Mouse (Mus musculus): ENCODE data around the gene Fmn2. TPM values are rescaled to one million over a fixed set of nuclear protein-coding genes. Genes with fewer than 3 reads are reported as not detected.

Gene Fmn2
- polyA plus RNA-seq, 1 experiment from 2014 or later: 1.1 TPM

DNA sequence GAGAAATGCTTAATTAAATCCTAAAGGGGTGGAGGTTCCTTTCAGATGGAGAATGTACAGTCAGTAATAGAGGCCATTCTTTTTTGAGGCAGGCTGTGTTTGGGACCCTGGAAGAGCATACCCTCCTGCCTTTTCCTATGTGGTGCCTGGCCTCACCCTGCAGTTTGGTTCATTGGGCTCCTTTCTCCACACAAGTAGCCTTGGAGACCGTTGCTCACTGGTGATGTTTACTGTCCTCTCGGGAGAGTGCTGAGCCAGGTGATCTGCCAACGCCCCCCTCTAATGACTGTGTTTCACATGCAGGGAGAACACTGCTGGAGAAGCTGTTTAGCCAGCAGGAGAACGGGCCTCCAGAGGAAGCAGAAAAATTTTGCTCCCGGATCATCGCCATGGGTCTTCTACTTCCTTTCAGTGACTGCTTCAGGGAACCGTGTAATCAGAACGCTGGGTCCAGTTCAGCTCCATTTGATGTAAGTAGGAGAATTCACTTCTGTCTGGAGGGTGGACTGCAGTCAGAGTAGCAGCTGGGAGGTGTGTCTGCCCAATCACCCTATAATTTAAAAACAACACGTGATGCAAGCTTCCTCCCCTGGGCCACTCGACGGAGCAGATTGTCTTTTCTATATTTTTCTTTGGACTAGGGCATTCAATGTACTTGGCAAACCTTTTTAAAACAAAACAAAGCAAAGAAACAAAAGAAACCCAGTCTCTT, 35.3 kb downstream of the Fmn2 start:
- no peak for ATAC-seq (replicated peaks; ENCODE audit: insufficient number of reproducible peaks, low FRiP score, low TSS enrichment)
- Histone ChIP-seq H3K27me3 (ENCODE audit: control insufficient read depth, insufficient read depth, low read length) (no peaks in the 10 kb centered on the region), H3K9me3 (replicated peaks; ENCODE audit: control insufficient read depth, low read length) (no peaks in the 10 kb centered on the region), H3K9ac (ENCODE audit: low read depth, low read length) (no peak overlapping the region), H3K4me3 (ENCODE audit: low read depth, low read length) (no peak overlapping the region), H3K36me3 (ENCODE audit: control insufficient read depth, insufficient read depth, low read length) (no peaks in the 10 kb centered on the region), H3K4me2 (no peak overlapping the region), H3K4me1 (ENCODE audit: control insufficient read depth, insufficient read depth, low read length) (no peaks in the 10 kb centered on the region), H3K27ac (ENCODE audit: low read depth, low read length) (no peak overlapping the region)
- WGBS (ENCODE audit: insufficient replicate concordance): 60% methylated on average over 11 of the region's 11 CpGs

DNA sequence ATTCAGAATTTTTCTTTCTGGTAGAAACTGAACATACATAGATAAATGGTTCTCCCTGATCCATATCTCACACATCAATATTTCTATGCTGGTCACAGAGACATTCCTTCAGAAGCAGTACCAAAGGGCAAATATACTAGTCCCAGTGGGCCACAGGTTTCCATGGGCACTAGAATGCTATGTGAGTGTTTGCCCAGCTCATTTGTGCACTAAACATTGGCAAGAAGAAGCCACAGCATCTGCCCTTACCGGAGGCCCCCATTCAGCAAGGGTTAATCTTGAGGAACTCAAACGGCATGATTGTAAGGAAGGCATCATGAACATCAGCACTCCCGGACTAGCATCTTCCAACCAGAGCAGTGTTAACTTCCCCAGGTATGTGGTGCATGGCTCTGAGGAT, 35.9 kb downstream of the Fmn2 start:
- whole genome bisulfite sequencing (ENCODE audit: insufficient replicate concordance): 72% methylated on average over 3 of the region's 3 CpGs
- Histone ChIP-seq H3K9me3 (replicated peaks; ENCODE audit: control insufficient read depth, low read length) (no peaks in the 10 kb centered on the region), H3K27ac (ENCODE audit: low read depth, low read length) (no peak overlapping the region), H3K4me1 (ENCODE audit: control insufficient read depth, insufficient read depth, low read length) (no peaks in the 10 kb centered on the region), H3K4me2 (no peak overlapping the region), H3K4me3 (ENCODE audit: low read depth, low read length) (no peak overlapping the region), H3K36me3 (ENCODE audit: control insufficient read depth, insufficient read depth, low read length) (no peaks in the 10 kb centered on the region), H3K27me3 (ENCODE audit: control insufficient read depth, insufficient read depth, low read length) (no peaks in the 10 kb centered on the region), H3K9ac (ENCODE audit: low read depth, low read length) (no peak overlapping the region)
- no peak for ATAC-seq (replicated peaks; ENCODE audit: insufficient number of reproducible peaks, low FRiP score, low TSS enrichment)

DNA sequence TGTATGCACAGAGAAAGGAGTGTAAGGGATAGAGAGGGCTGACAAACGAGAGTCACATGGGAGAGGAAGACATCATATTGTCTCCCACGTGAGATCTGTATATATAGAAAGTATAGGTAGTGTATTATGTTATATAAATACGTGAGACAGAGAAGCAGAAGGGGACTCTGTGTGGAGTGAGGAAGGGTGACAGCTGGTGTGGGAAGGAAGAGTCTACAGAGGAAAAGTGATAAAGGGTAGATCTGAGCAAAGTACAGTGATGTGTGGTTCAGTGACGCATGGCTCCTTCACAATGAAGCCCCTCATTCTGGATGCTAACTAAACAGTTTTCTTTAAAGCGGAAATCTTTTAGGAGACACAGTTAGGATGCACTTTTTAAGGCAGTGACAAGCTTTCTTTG, 46.7 kb downstream of the Fmn2 start:
- Histone ChIP-seq H3K27ac (ENCODE audit: low read depth, low read length) (no peak overlapping the region), H3K4me2 (no peak overlapping the region), H3K27me3 (ENCODE audit: control insufficient read depth, insufficient read depth, low read length) (no peaks in the 10 kb centered on the region), H3K4me3 (ENCODE audit: low read depth, low read length) (no peak overlapping the region), H3K9ac (ENCODE audit: low read depth, low read length) (no peak overlapping the region), H3K36me3 (ENCODE audit: control insufficient read depth, insufficient read depth, low read length) (no peaks in the 10 kb centered on the region), H3K9me3 (replicated peaks; ENCODE audit: control insufficient read depth, low read length) (no peaks in the 10 kb centered on the region), H3K4me1 (ENCODE audit: control insufficient read depth, insufficient read depth, low read length) (no peaks in the 10 kb centered on the region)
- ATAC-seq (replicated peaks; ENCODE audit: insufficient number of reproducible peaks, low FRiP score, low TSS enrichment): no peak
- WGBS (ENCODE audit: insufficient replicate concordance): 80% methylated on average over 5 of the region's 5 CpGs

DNA sequence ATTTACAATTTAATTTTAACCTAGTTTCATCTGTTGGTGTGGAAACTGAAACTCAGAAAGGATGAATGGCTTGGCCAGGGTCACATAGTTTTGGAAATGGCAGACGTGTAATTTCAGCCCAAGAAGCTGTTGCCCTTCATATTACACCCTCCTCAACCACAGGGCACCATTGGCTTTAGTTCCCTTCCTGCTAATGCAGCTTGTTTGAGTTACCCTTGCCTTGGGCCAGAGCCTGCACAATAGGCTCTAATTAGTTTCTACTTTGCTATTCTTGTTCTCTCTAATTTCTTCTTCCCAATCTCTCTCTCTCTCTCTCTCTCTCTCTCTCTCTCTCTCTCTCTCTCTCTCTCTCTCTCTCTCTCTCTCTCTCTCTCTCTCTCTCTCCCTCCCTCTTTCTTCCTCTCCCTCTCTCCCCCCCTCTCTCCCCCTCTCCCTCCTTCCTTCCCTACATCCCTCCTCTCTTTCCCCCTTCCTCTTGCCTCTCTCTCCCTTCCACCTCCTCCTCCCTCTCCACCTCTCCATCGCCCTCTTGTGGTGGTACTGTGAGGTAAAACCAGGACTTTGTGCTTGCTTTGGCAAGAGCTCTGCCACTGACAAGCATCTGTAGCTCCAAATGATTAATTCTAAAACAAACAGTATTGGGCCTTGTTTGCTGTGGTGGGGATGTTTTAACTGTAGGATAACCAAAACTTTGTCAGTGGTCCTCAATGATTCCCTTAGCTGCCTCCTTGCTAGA, 51.8 kb downstream of the Fmn2 start:
- H3K4me3 ChIP-seq (ENCODE audit: low read depth, low read length): no peak overlapping the region
- H3K4me1 ChIP-seq (ENCODE audit: control insufficient read depth, insufficient read depth, low read length): no peaks in the 10 kb centered on the region
- no peaks in the 10 kb centered on the region for H3K27me3 ChIP-seq (ENCODE audit: control insufficient read depth, insufficient read depth, low read length)
- H3K27ac ChIP-seq (ENCODE audit: low read depth, low read length): no peak overlapping the region
- 38% methylated on average over 2 of the region's 2 CpGs for WGBS (ENCODE audit: insufficient replicate concordance)
- no peaks in the 10 kb centered on the region for H3K36me3 ChIP-seq (ENCODE audit: control insufficient read depth, insufficient read depth, low read length)
- H3K4me2 ChIP-seq: no peak overlapping the region
- no peaks in the 10 kb centered on the region for H3K9me3 ChIP-seq (replicated peaks; ENCODE audit: control insufficient read depth, low read length)
- no peak for ATAC-seq (replicated peaks; ENCODE audit: insufficient number of reproducible peaks, low FRiP score, low TSS enrichment)
- H3K9ac ChIP-seq (ENCODE audit: low read depth, low read length): no peak overlapping the region

DNA sequence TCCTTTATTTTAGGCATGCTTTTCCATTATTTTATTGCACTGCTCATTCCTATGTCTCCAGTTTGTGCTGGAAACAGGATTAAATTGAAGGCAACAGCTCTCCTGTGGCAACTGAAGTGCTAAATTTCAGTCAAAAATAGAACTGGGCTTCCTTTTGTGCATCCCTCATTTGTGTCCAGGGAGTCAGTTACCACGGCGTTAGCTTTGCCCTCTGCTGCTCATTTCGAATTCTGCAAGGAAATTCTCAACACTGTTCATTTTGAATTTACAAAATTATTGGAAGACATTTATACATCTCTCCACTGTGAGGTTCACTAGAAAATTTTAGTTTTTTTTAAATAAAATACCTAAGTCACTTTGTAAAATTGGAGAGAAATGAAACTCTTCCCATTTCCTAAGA, 53.8 kb downstream of the Fmn2 start:
- no peak overlapping the region for H3K27ac ChIP-seq (ENCODE audit: low read depth, low read length)
- H3K9me3 ChIP-seq (replicated peaks; ENCODE audit: control insufficient read depth, low read length): no peaks in the 10 kb centered on the region
- no peaks in the 10 kb centered on the region for H3K36me3 ChIP-seq (ENCODE audit: control insufficient read depth, insufficient read depth, low read length)
- no peak overlapping the region for H3K9ac ChIP-seq (ENCODE audit: low read depth, low read length)
- WGBS (ENCODE audit: insufficient replicate concordance): 71% methylated on average over 3 of the region's 3 CpGs
- no peaks in the 10 kb centered on the region for H3K4me1 ChIP-seq (ENCODE audit: control insufficient read depth, insufficient read depth, low read length)
- no peaks in the 10 kb centered on the region for H3K27me3 ChIP-seq (ENCODE audit: control insufficient read depth, insufficient read depth, low read length)
- no peak for ATAC-seq (replicated peaks; ENCODE audit: insufficient number of reproducible peaks, low FRiP score, low TSS enrichment)
- no peak overlapping the region for H3K4me2 ChIP-seq
- no peak overlapping the region for H3K4me3 ChIP-seq (ENCODE audit: low read depth, low read length)

DNA sequence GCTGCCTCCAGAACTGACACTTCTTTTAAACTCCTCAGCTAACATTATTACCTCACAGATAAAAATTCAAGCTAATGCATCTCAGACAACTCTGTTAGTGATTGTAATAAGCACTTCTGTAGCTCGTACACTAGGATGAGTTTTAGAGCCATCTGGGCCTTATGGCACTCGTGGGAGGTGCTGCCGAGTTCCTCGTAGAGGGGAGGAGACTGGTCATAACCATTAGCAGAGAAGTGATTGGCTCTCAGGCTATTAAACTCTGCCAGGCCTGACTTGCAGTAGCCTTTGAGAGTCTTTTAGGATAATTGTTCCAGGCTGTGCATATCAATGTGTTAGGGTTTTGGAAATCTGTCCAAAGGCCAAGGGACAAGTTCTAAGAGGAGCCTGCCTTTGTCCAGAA, 55.6 kb downstream of the Fmn2 start:
- Histone ChIP-seq H3K4me2 (no peak overlapping the region), H3K27me3 (ENCODE audit: control insufficient read depth, insufficient read depth, low read length) (no peaks in the 10 kb centered on the region), H3K27ac (ENCODE audit: low read depth, low read length) (no peak overlapping the region), H3K9me3 (replicated peaks; ENCODE audit: control insufficient read depth, low read length) (no peaks in the 10 kb centered on the region), H3K4me3 (ENCODE audit: low read depth, low read length) (no peak overlapping the region), H3K9ac (ENCODE audit: low read depth, low read length) (no peak overlapping the region), H3K4me1 (ENCODE audit: control insufficient read depth, insufficient read depth, low read length) (no peaks in the 10 kb centered on the region), H3K36me3 (ENCODE audit: control insufficient read depth, insufficient read depth, low read length) (no peaks in the 10 kb centered on the region)
- WGBS (ENCODE audit: insufficient replicate concordance): 64% methylated on average over 4 of the region's 4 CpGs
- no peak for ATAC-seq (replicated peaks; ENCODE audit: insufficient number of reproducible peaks, low FRiP score, low TSS enrichment)

DNA sequence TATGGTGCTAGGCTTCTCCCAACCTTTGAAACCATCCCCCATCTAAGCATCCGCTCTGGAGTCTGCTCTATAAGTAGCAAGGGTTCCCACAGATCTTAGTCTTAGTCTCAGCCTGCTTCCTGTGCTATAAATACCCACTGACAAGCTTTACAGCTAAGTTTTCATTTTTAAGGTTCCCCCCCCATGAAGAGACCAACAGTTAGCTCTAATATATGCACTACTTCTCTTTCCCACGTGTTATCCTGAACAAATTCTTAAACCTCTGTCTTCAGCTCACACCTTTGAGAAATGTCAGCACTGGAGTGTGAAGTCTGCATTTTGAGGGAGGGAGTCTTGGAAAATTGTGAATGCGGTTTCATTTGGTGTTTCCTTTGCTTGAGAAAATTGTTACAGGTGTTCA, 56.2 kb downstream of the Fmn2 start:
- H3K9me3 ChIP-seq (replicated peaks; ENCODE audit: control insufficient read depth, low read length): no peaks in the 10 kb centered on the region
- no peaks in the 10 kb centered on the region for H3K27me3 ChIP-seq (ENCODE audit: control insufficient read depth, insufficient read depth, low read length)
- WGBS (ENCODE audit: insufficient replicate concordance): 57% methylated on average over 3 of the region's 3 CpGs
- H3K4me1 ChIP-seq (ENCODE audit: control insufficient read depth, insufficient read depth, low read length): no peaks in the 10 kb centered on the region
- no peak overlapping the region for H3K9ac ChIP-seq (ENCODE audit: low read depth, low read length)
- no peak overlapping the region for H3K27ac ChIP-seq (ENCODE audit: low read depth, low read length)
- H3K4me2 ChIP-seq: no peak overlapping the region
- H3K36me3 ChIP-seq (ENCODE audit: control insufficient read depth, insufficient read depth, low read length): no peaks in the 10 kb centered on the region
- H3K4me3 ChIP-seq (ENCODE audit: low read depth, low read length): no peak overlapping the region
- ATAC-seq (replicated peaks; ENCODE audit: insufficient number of reproducible peaks, low FRiP score, low TSS enrichment): no peak

DNA sequence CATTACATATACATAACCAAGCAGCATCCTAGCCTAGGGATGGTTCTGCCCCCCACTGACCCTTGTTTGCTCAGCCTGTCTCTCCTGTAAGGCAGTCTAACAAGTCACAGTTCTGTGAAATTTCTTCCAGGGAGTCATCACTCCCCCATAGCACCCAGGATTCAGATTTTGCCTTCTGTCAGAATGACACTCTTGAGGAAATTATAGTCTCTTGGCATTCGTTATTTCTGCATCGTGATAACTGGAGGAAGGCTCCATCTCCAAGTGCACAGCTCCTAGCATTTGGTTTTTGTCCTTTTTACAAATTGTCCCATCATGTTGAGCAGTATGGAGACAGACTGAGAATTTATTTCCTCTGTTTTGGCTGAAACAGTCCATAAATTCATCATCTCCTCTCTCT, 56.9 kb downstream of the Fmn2 start:
- no peak overlapping the region for H3K4me3 ChIP-seq (ENCODE audit: low read depth, low read length)
- no peaks in the 10 kb centered on the region for H3K27me3 ChIP-seq (ENCODE audit: control insufficient read depth, insufficient read depth, low read length)
- 89% methylated on average over 2 of the region's 2 CpGs for WGBS (ENCODE audit: insufficient replicate concordance)
- H3K4me2 ChIP-seq: no peak overlapping the region
- H3K36me3 ChIP-seq (ENCODE audit: control insufficient read depth, insufficient read depth, low read length): no peaks in the 10 kb centered on the region
- no peaks in the 10 kb centered on the region for H3K9me3 ChIP-seq (replicated peaks; ENCODE audit: control insufficient read depth, low read length)
- H3K9ac ChIP-seq (ENCODE audit: low read depth, low read length): no peak overlapping the region
- no peaks in the 10 kb centered on the region for H3K4me1 ChIP-seq (ENCODE audit: control insufficient read depth, insufficient read depth, low read length)
- ATAC-seq (replicated peaks; ENCODE audit: insufficient number of reproducible peaks, low FRiP score, low TSS enrichment): no peak
- H3K27ac ChIP-seq (ENCODE audit: low read depth, low read length): no peak overlapping the region

DNA sequence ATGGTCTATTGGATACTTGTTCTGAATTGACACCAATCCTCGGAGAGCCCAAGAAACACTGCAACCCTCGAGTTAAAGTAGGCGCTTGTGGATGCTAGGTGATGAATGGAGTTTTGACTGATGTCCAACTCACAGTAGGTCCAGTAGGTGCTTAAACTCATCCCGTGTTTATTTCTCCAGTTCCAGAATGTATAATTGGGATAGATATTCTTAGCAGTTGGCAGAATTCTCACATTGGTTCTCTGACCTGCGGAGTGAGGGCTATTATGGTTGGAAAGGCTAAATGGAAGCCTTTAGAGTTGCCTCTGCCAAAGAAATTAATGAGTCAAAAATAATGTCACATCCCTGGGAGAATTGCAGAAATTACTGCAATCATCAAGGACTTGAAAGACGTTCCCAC, 62.9 kb downstream of the Fmn2 start:
- no peak for ATAC-seq (replicated peaks; ENCODE audit: insufficient number of reproducible peaks, low FRiP score, low TSS enrichment)
- Histone ChIP-seq H3K27me3 (ENCODE audit: control insufficient read depth, insufficient read depth, low read length) (no peaks in the 10 kb centered on the region), H3K9ac (ENCODE audit: low read depth, low read length) (no peak overlapping the region), H3K4me2 (no peak overlapping the region), H3K9me3 (replicated peaks; ENCODE audit: control insufficient read depth, low read length) (no peaks in the 10 kb centered on the region), H3K27ac (ENCODE audit: low read depth, low read length) (no peak overlapping the region), H3K4me1 (ENCODE audit: control insufficient read depth, insufficient read depth, low read length) (no peaks in the 10 kb centered on the region), H3K36me3 (ENCODE audit: control insufficient read depth, insufficient read depth, low read length) (no peaks in the 10 kb centered on the region), H3K4me3 (ENCODE audit: low read depth, low read length) (no peak overlapping the region)
- WGBS (ENCODE audit: insufficient replicate concordance): 84% methylated on average over 6 of the region's 6 CpGs
